Mouse (Mus musculus) c-Kit-positive CD71-positive TER-119-negative erythroid progenitor cells, embryonic 14.5 days (primary cell): ENCODE measurements around the gene Arid5b.

Source experiments
- DNase-seq: peaks from one replicate; pipeline ENCODE4 v3.0.0-alpha.2; 2013; ENCODE audit warnings: low read depth

The Arid5b gene

DNA sequence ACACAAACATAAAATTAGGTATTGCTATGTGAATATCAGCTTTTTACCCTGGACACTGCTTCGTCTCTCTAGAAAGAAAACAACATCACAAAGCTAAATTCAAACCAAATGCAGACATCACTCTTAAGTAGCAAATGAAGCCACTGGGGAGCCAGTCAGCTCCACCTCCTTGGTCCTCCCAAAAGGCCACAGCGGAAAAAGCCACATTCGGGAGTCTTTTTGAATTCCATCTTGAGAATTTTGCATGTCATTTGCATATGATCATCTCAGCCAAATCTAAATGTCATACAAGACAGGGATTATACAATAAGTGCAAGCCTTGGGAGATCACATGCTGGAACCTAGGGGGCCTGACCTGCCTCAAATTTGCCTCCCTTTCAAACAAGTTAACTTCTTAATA, 85.0 kb downstream of the Arid5b start:
- DNase-seq: no peak

DNA sequence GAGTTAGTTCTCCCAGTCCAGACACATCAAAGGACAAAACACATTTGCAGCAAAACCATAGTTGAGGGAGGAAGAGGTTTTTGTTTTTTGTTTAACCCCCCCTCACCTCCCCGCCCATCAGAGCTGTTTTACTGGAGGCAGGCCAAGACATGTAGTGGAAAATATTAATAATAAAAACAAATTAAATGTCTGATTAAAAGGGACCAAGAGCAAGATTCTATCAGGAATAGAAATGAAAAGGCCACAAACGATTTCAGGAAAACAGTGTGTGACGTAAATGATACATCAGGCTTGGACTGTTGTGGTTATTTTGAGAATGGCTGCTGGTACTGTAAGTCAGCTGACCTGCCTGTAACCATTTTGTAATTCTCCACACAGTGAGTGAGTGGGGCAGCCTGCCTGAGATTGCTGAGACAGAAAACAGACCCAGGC, 85.7 kb downstream of the Arid5b start:
- DNase-seq: no peak

DNA sequence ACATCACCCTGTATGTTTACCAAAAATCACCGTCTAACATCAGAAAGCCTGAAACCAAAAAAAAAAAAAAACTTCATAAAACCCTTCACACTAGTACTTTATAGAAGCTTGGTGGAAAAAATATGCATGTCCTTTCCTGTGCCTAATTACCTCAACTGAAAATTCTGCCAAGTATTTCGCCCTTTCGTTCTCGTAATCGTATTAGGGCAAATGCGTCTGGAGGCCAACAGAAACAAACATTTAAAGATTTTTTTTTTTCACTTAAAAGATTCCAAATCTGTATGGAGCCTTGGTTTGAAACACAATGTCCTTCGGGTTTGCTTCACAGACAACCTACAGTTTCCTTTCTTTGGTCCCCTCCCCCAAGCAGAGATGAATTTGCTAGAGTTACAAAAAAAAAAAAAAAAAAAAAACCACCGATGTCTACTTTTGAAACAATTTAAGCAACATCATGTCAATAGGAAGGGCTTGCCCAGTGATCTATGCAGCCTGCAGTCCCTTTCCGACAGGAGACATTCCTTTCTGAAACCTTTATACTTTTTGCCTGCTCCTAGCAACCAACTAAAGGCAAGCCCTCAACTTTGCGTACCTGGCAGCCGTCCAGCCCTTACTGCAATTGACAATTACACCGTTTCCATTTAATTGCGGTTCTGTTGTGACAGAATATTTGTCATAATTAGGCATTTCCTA, 86.7 kb downstream of the Arid5b start:
- no peak for DNase-seq

DNA sequence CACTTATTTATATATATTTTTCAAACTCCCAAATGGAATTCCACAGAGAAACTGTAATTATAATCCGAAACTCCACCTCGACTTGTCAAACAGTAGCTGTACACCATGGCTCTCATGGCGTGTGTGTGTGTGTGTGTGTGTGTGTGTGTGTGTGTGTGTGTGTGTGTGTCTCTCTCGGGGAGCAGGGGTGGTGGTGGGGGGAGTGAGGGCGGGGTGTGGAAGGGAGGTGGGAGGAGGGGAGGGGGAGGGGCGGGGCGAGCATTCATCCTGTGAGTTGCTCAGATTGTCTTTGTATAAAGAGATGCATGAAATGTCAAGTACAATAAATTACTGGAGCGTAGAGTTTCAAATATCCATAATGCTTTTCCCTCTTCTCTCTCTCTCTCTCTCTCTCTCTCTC, 87.4 kb downstream of the Arid5b start:
- no peak for DNase-seq

DNA sequence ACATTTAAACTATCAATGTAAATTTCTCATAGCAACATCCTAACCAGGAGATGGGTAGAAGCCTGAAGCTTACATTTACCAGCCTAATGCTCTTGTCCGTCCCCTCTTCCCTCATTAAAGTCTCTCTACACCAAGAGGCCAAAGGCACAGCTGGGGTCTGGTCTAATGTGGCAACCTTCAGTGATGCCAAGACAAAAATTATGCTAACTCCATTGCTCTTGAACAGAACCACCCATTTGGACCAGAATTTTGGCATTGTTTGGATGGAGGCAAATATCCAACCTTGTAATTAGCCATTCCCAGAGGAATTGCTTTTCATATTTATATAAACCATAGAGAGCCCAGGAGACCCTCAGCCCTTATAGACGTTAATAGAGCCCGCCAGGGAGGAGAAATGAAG, 88.7 kb downstream of the Arid5b start:
- DNase-seq: no peak

DNA sequence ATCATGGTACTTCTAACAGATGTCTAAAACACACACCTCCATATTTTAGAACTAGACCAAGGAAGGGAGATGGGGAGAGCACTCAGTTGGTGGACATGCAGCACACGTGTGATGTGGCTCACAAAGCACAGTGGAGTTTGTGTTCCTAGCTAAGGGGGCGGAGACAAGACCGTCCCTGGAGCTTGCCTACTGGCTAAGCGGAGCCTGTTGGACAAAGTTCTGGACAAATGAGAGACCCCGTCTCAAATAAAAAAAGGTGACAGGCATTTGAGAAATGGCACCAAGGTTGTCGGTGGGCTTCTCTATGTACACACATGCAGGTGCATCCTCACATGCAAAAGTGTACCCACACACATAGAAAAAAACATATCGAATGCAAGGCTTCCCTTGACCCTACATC, 95.4 kb downstream of the Arid5b start:
- no peak for DNase-seq

DNA sequence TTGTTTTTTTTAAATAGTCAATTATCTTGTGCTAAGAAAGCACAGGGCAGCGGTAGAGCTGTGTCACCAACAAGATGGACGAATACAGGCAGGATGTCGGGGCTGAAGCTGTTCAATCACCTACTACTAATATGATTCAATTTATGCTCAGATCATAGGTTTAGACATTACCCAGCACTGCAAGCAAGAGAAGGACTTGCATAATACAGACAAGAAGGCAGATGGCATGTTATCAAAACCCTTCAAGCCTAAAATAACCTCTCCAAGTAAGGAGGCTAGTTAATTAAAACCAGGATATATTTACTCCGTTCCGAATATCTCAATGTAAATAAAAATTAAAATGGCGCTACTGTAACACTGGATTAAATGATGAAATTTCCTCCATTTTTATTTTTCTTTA, 96.3 kb downstream of the Arid5b start:
- DNase-seq: no peak

DNA sequence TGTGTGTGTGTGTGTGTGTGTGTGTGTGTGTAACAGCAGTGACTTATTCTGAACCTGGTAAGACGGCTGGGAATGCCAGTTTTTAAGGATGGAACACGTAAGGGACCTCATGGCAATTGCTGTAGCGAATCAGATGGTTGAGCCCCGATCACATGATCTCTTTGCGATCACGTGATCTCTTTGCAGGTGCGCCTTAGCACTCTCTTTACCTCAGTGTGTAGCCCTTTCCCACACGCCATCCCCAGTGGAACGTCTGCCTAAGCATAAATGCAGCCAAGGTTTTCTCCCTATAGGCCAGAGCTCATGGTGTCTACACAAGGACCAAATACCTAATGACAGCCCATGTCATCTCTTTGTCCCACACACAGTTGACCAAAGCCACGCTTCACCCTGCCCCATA, 97.4 kb downstream of the Arid5b start:
- no peak for DNase-seq

DNA sequence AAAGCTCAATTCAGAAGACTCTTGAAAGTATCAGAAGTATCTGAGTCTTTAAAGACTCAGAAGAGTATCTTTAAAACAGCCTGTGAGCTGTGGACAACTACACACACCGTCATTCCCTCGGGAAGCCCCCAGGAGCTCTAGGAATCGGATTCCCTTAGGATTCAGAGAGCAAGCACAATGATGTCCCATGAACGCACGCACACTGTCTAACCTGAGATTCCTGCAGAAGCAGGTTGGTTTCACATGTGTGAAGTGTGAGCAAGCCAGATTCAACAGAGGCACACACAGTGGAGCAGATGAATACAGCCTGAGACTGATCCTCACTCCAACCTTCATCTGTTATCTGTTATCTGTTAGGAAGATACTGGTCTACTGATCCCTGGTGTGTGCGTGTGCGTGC, 97.8 kb downstream of the Arid5b start:
- no peak for DNase-seq

DNA sequence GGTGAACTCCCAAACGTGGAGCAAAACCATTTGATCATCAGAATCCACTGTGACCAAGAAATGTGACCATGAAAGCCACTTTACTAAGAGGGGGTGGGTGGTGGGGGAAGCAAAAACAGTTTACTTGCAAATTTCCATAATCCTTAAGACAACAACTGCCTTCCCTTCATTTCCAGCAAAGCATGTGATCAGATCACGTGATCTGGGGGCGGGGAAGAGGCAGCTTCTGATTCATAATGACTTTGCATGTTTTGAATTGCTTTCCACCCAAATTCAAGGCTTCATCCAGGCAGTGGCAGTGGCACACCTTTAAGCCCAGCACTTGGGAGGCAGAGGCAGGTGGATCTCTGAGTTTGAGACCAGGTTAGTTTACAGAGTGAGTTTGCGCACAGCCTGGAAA, 98.4 kb downstream of the Arid5b start:
- no peak for DNase-seq

DNA sequence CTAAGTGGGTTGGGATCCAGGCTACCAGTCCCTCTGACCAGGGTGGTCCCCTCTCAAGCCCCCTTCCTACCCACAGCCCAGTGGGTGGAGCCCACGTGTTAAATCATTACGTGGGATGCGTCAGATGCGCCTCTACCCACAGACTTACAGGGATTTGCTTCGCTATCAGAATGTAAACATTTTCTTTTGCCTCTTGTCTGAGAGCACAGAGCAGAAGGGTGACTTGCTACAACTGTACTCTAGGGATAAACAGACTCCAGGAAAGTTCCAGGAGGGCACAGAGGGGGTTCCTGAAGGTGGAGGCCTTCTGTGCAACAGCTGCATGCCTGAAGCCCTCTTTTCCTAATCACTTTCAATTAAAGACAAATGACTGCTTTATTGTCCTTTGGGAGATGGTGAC, 98.8 kb downstream of the Arid5b start:
- DNase-seq: no peak

DNA sequence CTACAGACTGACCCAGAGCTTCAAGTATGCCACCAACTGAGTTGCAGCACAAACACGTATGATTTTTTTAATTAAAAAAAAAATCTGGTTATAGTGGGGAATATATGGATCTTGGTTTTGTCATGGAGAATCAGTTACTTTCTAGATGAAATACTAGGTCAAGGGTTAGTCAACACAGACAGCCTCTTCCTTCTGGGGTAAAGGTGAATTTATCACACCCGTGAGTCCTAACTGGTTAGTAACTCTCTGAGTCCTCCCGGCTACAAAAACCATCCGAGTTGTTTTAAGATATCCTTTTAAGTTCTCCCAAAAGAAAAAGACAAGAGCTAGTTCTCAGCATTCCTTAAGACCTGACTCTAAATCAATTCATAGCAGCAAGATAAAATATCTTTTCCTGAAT, 99.2 kb downstream of the Arid5b start:
- DNase-seq: no peak

DNA sequence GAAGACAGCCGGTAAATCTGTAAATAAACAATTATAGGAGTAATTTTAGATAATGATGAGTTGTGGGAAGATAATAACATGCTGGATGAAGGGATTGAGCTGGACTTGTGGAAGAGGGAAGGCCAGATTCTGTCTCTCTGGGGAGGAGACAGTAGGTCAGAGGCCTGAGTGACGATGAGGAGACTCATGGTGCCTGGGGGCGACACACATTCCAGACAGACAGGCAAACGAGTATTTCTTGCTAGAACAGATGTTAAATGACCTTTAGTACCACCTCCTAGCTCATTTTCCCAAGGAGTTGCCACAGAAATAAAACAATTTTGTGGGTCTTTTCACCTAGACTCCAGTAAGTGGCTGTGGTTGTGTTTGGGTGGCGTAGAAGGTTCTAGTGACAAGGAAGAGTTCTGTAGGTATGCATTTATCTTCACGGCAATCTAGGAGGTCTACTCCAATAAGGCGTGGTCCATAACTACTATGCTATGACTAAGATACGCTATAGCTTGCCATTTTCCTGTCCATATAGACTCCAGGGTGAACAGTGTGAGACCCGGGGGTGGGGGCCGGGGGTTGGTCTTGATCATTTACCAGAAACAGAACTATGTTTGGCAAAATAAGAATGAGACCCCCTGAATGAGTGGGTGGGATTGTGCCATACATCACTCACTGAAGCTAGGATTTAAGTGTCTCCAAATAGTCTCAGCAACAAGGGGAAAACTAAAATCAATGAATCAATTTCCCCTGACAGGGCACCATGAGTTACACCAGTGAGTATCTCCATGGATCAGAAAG, 100.6 kb downstream of the Arid5b start:
- no peak for DNase-seq

DNA sequence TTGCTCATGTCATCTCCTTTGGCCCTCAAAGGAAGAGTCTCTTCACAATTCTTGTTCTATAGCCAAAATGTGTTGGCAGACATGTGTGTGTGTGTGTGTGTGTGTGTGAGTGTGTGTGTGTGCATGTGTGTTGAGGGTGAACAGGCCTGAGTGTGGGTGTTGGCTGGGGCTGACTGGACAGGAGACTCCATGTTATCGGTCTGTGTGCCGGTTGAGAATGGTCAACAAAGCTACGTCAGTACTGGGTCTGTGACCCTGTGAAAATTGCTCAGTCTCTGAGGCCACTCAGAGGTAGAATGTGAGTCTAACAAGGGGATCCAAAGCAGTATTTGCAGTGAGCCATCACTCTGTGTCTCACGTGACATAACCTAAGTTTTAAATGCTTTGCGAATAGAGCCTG, 102.7 kb downstream of the Arid5b start:
- DNase-seq: no peak

DNA sequence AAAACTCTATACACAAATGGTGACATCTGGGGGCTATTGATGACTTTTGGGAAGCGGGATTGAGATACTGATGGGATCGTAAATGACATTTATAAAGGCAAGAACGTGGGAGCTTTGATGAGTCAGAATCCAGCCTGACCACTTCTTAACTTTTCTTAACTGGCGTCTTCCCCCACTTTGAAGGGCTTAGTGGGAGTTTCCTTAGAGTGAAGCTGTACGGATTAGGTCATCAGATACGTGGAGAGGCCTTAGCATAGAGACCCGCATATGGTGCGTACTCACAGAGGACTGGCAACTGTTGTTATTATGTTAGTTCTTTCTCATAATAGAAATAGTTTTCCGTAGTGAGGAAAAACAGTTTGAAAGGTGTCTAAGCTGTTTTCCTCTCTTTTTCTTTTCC, 104.9 kb downstream of the Arid5b start:
- no peak for DNase-seq

DNA sequence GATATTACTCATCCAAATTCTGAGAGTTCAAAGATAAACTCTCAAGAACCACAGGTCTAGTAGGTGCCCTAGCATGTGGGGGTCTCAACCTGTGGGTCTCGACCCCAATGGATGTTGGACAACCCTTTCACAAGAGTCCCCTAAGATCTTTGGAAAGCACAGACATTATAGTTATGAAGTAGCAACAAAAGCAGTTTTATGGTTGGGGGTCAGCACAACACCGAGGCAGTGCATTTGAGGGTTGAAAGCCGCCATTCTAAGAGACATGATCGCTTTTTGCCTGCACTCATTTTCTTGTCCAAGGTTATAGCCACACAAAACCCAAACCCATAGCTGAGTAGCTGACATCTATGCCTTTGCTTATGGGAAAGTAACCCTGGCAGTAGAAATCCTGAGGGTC, 105.6 kb downstream of the Arid5b start:
- DNase-seq: no peak

DNA sequence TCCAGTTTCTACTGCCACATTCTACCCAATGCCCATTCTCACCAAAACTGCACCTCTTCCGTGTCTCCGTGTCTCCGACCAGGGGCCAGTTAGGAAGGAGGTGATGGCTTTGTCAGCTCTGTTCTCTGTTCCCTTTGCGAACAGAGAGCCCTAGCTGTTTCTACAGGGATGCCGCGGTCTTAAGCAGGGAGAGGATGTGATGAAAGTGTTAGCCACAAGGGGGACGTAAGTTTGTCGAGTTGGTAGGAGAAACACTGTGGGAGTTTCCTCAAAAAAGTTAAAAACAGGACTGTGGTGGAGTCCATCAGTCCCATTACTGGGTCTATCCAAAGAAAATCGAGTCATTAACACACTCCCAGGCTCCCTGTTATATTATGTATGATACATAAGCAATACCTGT, 106.6 kb downstream of the Arid5b start:
- no peak for DNase-seq

DNA sequence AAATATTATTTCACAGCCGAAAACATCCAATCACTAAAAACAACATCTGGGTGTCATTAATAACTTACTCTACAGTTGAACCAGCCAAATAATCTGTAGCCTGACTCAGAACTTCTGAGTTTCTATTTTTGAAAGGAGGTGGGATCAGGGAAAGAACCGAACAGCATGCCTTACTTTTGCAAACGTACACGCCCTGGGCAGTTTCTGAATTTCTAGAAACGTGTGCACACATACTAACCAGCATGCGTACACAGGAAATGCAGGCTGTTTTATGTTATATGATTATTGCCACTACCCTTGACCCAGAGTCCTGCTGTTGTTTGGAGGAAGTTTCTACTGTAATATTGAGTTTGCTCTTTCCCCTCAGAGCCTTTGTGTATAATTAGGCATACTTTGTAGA, 109.9 kb downstream of the Arid5b start:
- no peak for DNase-seq

DNA sequence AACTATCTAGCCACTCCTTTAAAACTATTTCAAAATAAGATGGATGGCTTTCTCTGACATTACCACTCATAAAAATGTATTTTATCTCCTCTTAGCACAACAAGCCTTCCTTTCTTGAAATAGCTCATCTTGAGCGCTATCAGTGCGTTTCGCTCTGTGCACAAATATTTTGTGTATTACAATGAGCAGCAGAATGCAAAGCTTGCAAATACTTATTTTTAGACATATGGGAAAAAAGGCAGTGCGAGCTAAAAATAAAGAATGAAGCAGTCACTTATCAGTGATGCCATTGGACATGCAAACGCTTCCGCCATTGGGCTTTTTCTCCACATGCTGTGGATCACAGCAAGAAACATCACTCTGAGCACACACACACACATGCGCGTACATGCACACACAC, 110.4 kb downstream of the Arid5b start:
- DNase-seq: no peak

DNA sequence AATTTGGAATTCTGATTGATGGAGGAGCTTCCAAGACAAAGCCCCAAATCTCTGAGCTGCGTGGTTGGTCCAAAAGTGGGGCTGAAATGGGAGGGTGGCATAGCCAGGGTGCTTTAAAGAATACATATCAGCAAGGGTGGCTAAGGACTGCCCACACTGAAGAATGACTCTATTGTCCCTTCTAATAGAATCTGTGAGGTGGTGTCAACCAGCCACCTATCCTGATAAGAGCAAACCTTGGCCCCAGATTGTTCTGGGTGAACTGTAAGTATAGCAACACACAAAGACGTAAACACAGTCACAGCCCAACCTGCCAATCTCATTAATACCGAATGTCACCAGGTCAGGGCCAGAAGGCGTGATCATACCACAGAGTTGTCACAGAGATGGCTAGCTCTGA, 111.4 kb downstream of the Arid5b start:
- no peak for DNase-seq

DNA sequence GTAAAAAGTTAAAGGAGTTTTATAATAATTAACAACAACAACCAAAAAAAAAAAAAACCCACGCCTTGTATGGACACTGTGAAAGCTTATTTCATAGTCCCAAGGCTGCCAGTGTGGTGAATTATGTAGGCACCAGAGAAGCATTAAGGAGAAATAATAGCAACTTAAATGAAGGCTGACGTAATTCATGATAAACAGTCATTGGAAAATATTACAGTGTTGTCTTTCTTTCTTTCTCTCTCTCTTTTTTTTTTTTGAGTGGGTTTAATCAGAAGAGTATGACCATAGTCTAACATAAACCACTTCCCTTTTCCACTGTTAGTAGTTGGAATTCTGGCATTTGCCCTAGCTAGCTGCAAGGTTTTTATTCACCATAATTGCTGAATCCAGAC, 111.8 kb downstream of the Arid5b start:
- no peak for DNase-seq

DNA sequence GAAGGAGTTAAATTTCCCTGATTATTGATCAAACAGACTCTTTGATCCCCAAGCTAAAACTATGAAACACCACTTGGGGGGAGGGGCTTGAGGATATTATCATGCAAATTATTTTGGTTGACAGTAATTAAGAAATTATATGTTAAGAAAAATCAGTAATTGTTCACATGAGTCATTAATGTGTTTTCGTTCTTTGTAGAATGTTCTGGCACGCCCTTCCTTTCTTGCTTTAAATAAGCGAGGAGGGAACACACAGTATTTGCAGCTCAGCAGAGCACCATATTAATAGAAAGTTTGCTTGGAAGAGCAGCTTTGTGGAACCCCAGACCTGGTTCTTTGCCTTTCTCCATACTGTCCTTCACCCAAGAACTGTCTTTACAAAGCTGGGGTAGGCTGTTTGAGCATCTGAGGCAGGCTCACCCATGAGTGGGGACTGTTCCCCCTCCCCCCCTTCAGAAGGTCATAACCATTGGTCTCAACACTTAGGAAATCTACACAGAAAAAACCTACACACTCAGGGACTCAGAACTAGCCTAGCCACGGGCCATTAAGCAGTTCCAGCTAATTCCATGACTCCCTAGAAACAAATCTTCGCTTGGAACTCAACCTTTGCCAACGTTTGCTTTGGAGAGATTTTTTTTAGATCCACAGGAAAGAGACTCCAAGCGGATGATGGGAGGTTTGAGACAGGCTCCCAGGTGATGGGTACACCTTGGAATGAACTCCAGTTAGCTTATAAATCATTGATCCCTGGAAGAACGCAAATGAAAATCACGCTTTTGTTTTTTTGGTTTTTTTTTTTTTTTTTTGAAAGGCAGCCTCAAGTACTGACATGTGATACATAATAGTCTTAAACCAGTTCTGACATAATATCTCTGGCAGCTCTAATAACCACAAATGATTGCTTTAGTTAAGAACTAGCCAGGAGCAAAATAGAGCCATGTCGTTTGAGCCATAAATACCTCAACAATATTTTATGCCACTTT, 112.5 kb downstream of the Arid5b start:
- no peak for DNase-seq
